Mouse (Mus musculus) T-helper 1 cell (primary cell): ENCODE results near the gene Gm11361.

Source experiments
- in situ Hi-C: fragments of 300-600 bp; cut with MboI, MseI; formaldehyde crosslinking; loops from one replicate; pipeline ENCODE4 v1.15.1; 2025; ENCODE audit warnings: high pct_unique_total_duplicates

Gm11361 gene

DNA sequence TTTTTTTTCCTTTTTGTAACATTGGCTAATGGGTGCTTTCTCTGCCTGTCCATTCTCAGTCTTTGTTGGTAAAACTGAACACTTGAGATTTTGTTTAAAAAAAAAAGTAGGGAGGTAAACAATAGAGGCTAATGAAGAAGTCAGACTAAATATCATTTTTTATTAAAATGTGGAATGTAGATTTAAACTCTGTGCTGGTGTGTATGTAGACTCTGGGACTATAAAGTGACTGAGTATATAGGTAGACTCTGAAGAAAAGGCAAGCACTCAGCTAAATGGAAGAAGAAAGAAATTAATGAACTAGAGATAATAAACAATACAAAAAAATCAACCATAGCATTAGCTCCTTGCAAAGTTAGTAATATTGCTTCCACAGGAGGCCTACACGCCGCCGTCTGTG is at the start of gene Gm11361:
Gene Gm11361 (plus strand): TSS at position 301 of the 400 bp plus-strand sequence.
- in situ Hi-C loops = no loop called here

GRCm38 (mm10) chr13:28264399-28264798 is 7.1 kb downstream of the Gm11361 start:
- in situ Hi-C loops = no loop called here

DNA sequence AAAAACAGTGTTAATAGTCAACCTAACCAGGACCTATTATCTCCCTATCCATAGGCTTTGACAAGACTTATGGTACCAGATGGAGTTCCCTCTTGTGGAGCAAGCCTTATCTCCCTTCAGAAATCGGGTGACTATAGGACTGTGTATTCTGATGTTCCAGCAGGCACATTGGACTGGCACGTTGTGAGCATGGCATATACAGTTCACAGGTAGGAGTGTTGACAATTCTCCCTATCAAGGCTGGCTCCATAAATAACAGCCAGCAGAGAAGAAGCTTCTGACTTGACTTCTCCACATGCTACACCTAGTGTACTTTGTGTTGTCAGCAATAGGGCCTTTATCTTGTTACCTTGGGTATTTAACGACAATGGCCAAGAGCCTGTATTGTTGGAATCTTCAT is 30.0 kb downstream of the Gm11361 start:
- in situ Hi-C loops = no loop called here

GRCm38 (mm10) chr13:28294272-28294671 is 36.9 kb downstream of the Gm11361 start:
- in situ Hi-C loops = no loop called here

DNA sequence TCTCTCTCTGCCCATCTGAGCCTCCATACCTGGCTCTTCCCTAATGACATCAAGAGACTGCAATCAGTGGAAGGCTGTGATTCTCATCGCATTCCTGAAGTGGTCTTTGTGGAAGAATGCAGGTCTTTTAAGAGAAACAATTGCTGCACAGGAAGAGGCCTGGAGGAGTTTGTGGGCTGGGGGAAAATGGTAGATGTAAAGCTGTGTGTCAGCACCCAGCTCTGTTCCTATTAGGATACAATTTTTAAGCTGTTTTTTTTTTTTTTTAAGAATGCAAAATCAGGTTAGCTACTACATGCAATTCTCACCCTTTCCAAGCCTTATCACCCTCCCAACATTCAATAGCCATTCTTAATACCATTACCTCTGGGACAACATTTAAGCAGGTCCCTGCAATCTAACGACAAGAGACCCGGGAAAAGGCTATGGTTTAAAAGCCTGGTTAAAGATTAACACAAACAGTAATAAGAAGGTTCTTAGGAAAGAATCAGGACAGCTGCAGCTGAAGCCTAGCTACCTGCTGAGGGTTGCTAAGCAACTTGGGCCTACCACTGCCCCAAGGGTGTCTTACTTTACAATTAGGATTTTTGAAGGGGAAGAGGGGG is 37.5 kb downstream of the Gm11361 start:
- in situ Hi-C loops = no loop called here

GRCm38 (mm10) chr13:28295492-28295891 is 38.2 kb downstream of the Gm11361 start:
- in situ Hi-C loops = no loop called here

GRCm38 (mm10) chr13:28297098-28297497 is 39.8 kb downstream of the Gm11361 start:
- in situ Hi-C loops = no loop called here

- in situ Hi-C loops = no loop called here
Observed at GRCm38 (mm10) chr13:28297577-28297976, 40.2 kb downstream of the Gm11361 start.
